Mouse (Mus musculus): ENCODE measurements around the gene Wdr81.

Wdr81 gene

DNA sequence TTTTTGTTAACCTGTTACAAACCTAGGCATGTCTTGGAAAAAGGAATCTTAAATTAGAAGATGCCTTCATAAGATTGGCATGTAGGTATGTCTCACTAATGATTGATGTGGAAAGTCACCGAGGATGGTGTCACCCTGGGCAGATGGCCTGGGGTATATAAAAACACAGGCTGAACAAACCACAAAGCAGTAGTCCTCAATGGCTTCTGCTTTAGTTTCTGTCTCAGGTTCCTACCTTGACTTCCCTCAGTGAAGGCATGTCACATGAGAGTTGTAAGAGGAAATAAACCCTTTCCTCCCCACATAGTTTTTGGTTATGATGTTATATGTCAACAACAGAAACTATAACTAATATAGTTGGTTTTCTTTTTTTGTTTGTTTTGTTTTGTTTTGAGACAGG lies 58.9 kb downstream of the Wdr81 start:
- DNase-seq, result no peak

Measured in lung, adult 18-20 months (tissue).